Mouse (Mus musculus) lung, postnatal 0 days (tissue): ENCODE data around the gene Fhit. TPM values are rescaled to one million over a fixed set of nuclear protein-coding genes. Genes with fewer than 3 reads are reported as not detected.

Source experiments
- ATAC-seq: fragments of 200-750 bp; cut with Nextera tagmentation; 2 replicates; pipeline ENCODE4 v1.8.0; 2017; ENCODE audit warnings: moderate library complexity
- DNase-seq: peaks from one replicate; pipeline ENCODE4 v3.0.0-alpha.2; 2016; ENCODE audit warnings: low spot score
- H3K27ac ChIP-seq: fragments of 300-500 bp; sonication (generic); 2 replicates; pipeline ENCODE4 v1.5.1; 2014; ENCODE audit warnings: antibody characterized with exemption, mild to moderate bottlenecking, low read length, mixed read lengths
- H3K27me3 ChIP-seq: fragments of 300-500 bp; sonication (generic); replicated peaks from 2 replicates; pipeline ENCODE4 v1.6.1; 2014; ENCODE audit warnings: low read length, mixed read lengths; ENCODE audit not compliant: insufficient read depth
- H3K36me3 ChIP-seq: fragments of 300-500 bp; sonication (generic); 2 replicates; pipeline ENCODE4 v1.6.1; 2014; ENCODE audit warnings: low read length, mixed read lengths; ENCODE audit not compliant: insufficient read depth
- H3K4me1 ChIP-seq: fragments of 300-500 bp; sonication (generic); 2 replicates; pipeline ENCODE4 v1.6.1; 2014; ENCODE audit warnings: antibody characterized with exemption, low read depth, low read length, mixed read lengths; ENCODE audit not compliant: insufficient read depth
- H3K4me2 ChIP-seq: fragments of 300-500 bp; sonication (generic); replicated peaks from 2 replicates; pipeline ENCODE4 v1.6.1; 2014; ENCODE audit warnings: low read depth, mild to moderate bottlenecking, low read length, moderate library complexity, mixed read lengths
- H3K4me3 ChIP-seq: fragments of 300-500 bp; sonication (generic); 2 replicates; pipeline ENCODE4 v1.5.1; 2014; ENCODE audit warnings: low read depth, low read length
- H3K9ac ChIP-seq: fragments of 300-500 bp; sonication (generic); replicated peaks from 2 replicates; pipeline ENCODE4 v1.6.1; 2014; ENCODE audit warnings: low read depth, mild to moderate bottlenecking
- H3K9me3 ChIP-seq: fragments of 300-500 bp; sonication (generic); 2 replicates; pipeline ENCODE4 v1.6.1; 2016; ENCODE audit warnings: low read length, mixed read lengths
- CTCF ChIP-seq: IDR thresholded peaks from 2 replicates; pipeline ENCODE4 v1.5.1; 2016; ENCODE audit warnings: antibody characterized with exemption, mild to moderate bottlenecking
- EP300 ChIP-seq: IDR thresholded peaks from 2 replicates; pipeline ENCODE4 v1.6.1; 2016; ENCODE audit warnings: antibody characterized with exemption, mild to moderate bottlenecking, control low read depth
- WGBS: fragments of 180-500 bp; shearing (Covaris S2); extraction: QIAGEN DNeasy Blood & Tissue Kit; methylation state at CpG from one replicate; pipeline ENCODE4 v1.1.7; 2014; 5-methylcytosine and 5-hydroxymethylcytosine counted together
- polyA plus RNA-seq: library from polyadenylated mRNA; unstranded; fragments of >200 nt; fragmentation: Nextera tagmentation; extraction: Ambion mirVana; gene quantifications from 2 replicates; pipeline ENCODE4 v1.2.1, GENCODE M21; 2015

Fhit gene
- polyA plus RNA-seq, 1 experiment from 2014 or later: 5.6 TPM

DNA sequence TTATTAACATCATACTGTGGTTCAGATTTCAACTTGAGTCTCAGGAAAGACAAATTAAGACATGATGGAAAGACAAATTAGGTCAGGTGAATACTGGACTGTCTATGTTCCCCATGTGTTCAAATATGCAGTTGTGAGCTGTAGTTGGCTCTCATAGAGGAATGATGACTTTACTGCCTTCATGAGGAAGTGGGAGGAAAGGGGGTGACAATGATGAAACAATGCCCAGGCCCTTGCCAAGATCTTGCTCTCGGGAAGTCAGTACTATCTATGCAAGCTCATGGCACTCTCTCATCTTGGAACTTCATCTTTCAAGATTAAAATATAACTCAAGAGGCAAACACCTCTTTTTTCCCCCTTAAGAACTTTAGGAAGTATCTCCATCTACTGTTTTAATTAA is 849.6 kb downstream of the Fhit start:
- no peaks in the 10 kb centered on the region for H3K27me3 ChIP-seq
- no peak for ATAC-seq
- 54% methylated on average over 1 of the region's 1 CpGs for WGBS
- H3K4me3 ChIP-seq: no peak overlapping the region
- no peak for TF ChIP-seq CTCF
- TF ChIP-seq EP300: no peak
- H3K4me2 ChIP-seq: no peak overlapping the region
- no peaks in the 10 kb centered on the region for H3K4me1 ChIP-seq
- no peak for DNase-seq
- no peaks in the 10 kb centered on the region for H3K36me3 ChIP-seq
- H3K9ac ChIP-seq: no peak overlapping the region
- H3K9me3 ChIP-seq: no peaks in the 10 kb centered on the region
- no peak overlapping the region for H3K27ac ChIP-seq

GRCm38 (mm10) chr14:10305286-10305685 is 856.5 kb downstream of the Fhit start:
- TF ChIP-seq CTCF (no peak), EP300 (no peak)
- ATAC-seq (no peak), DNase-seq (no peak)
- no peak overlapping the region for H3K4me3 ChIP-seq
- H3K4me2 ChIP-seq: no peak overlapping the region
- H3K27ac ChIP-seq: no peak overlapping the region
- H3K9me3 ChIP-seq: no peaks in the 10 kb centered on the region
- no peak overlapping the region for H3K9ac ChIP-seq
- H3K36me3 ChIP-seq: no peaks in the 10 kb centered on the region
- no peaks in the 10 kb centered on the region for H3K27me3 ChIP-seq
- H3K4me1 ChIP-seq: no peaks in the 10 kb centered on the region

DNA sequence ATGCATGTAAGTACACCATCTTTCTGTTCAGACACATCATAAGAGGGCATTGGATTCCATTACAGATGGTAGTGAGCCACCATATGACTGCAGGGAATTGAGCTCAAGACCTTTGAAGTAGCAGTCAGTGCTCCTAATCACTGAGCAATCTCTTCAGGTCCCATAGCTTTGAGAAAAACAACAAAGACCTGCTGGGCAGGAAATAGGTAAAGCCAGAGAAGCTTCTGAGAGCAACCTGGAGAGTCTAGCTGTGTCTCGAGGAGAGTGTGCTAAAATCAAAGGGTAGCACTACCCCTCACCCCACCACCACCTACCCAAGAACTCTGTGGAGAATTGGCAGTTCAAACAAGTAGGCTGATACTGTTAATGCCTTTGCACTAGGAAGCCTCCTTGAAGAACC is 860.3 kb downstream of the Fhit start:
- no peak overlapping the region for H3K4me2 ChIP-seq
- no peaks in the 10 kb centered on the region for H3K36me3 ChIP-seq
- no peak overlapping the region for H3K4me3 ChIP-seq
- H3K27me3 ChIP-seq: no peaks in the 10 kb centered on the region
- WGBS: 38% methylated on average over 1 of the region's 1 CpGs
- TF ChIP-seq CTCF (no peak), EP300 (no peak)
- H3K4me1 ChIP-seq: no peaks in the 10 kb centered on the region
- H3K9ac ChIP-seq: no peak overlapping the region
- no peaks in the 10 kb centered on the region for H3K9me3 ChIP-seq
- H3K27ac ChIP-seq: no peak overlapping the region
- DNase-seq: no peak
- no peak for ATAC-seq

- no peak for ATAC-seq
- no peak overlapping the region for H3K27ac ChIP-seq
- no peak overlapping the region for H3K4me2 ChIP-seq
- DNase-seq: peak; percentile 7
- 58% methylated on average over 3 of the region's 3 CpGs for WGBS
- H3K36me3 ChIP-seq: no peaks in the 10 kb centered on the region
- H3K27me3 ChIP-seq: no peaks in the 10 kb centered on the region
- no peak for TF ChIP-seq CTCF
- no peak for TF ChIP-seq EP300
- H3K4me1 ChIP-seq: no peaks in the 10 kb centered on the region
- no peaks in the 10 kb centered on the region for H3K9me3 ChIP-seq
- H3K4me3 ChIP-seq: no peak overlapping the region
- no peak overlapping the region for H3K9ac ChIP-seq
These were observed 860.9 kb downstream of the Fhit start for GRCm38 (mm10) chr14:10300914-10301313.

GRCm38 (mm10) chr14:10299030-10299429 is 862.8 kb downstream of the Fhit start:
- 83% methylated on average over 2 of the region's 2 CpGs for WGBS

GRCm38 (mm10) chr14:10289043-10289442 is 872.8 kb downstream of the Fhit start:
- 69% methylated on average over 5 of the region's 5 CpGs for WGBS
- no peak for ATAC-seq
- no peak for TF ChIP-seq EP300
- no peak for TF ChIP-seq CTCF
- Histone ChIP-seq H3K27ac (no peak overlapping the region), H3K4me3 (no peak overlapping the region), H3K27me3 (no peaks in the 10 kb centered on the region), H3K4me1 (no peaks in the 10 kb centered on the region), H3K9me3 (no peaks in the 10 kb centered on the region), H3K36me3 (no peaks in the 10 kb centered on the region), H3K4me2 (no peak overlapping the region), H3K9ac (no peak overlapping the region)
- DNase-seq: no peak

More at GRCm38 (mm10) chr14:10299030-10299429, 862.8 kb downstream of the Fhit start:
- no peak overlapping the region for H3K4me3 ChIP-seq
- H3K4me1 ChIP-seq: no peaks in the 10 kb centered on the region
- no peak overlapping the region for H3K9ac ChIP-seq
- no peaks in the 10 kb centered on the region for H3K27me3 ChIP-seq
- no peak for ATAC-seq
- H3K27ac ChIP-seq: no peak overlapping the region
- H3K36me3 ChIP-seq: no peaks in the 10 kb centered on the region
- TF ChIP-seq EP300: no peak
- TF ChIP-seq CTCF: no peak
- H3K4me2 ChIP-seq: no peak overlapping the region
- no peaks in the 10 kb centered on the region for H3K9me3 ChIP-seq
- no peak for DNase-seq

- H3K9ac ChIP-seq: no peak overlapping the region
- no peaks in the 10 kb centered on the region for H3K36me3 ChIP-seq
- no peak overlapping the region for H3K4me2 ChIP-seq
- DNase-seq (no peak), ATAC-seq (no peak)
- H3K4me3 ChIP-seq: no peak overlapping the region
- no peak overlapping the region for H3K27ac ChIP-seq
- H3K27me3 ChIP-seq: no peaks in the 10 kb centered on the region
- TF ChIP-seq EP300 (no peak), CTCF (no peak)
- 77% methylated on average over 6 of the region's 6 CpGs for WGBS
- no peaks in the 10 kb centered on the region for H3K4me1 ChIP-seq
- no peaks in the 10 kb centered on the region for H3K9me3 ChIP-seq
These were observed 875.8 kb downstream of the Fhit start for GRCm38 (mm10) chr14:10286027-10286426.
